Mouse (Mus musculus) intestine, embryonic 16.5 days (tissue): Measurements from ENCODE around the gene Tsfm. TPM values are rescaled to one million over a fixed set of nuclear protein-coding genes. Genes with fewer than 3 reads are reported as not detected.

Experiments
- ATAC-seq: fragments of 200-750 bp; cut with Nextera tagmentation; 2 replicates; pipeline ENCODE4 v1.8.0; 2017; ENCODE audit warnings: moderate TSS enrichment, moderate library complexity
- H3K27ac ChIP-seq: fragments of 300-500 bp; sonication (generic); 2 replicates; pipeline ENCODE4 v1.5.1; 2014; ENCODE audit warnings: mild to moderate bottlenecking, low read length
- H3K27me3 ChIP-seq: fragments of 300-500 bp; sonication (generic); replicated peaks from 2 replicates; pipeline ENCODE4 v1.6.1; 2014; ENCODE audit warnings: low read length, control low read depth, mixed read lengths; ENCODE audit not compliant: control insufficient read depth, insufficient read depth
- H3K36me3 ChIP-seq: fragments of 300-500 bp; sonication (generic); 2 replicates; pipeline ENCODE4 v1.6.1; 2014; ENCODE audit warnings: low read length, control low read depth; ENCODE audit not compliant: control insufficient read depth, insufficient read depth
- H3K4me1 ChIP-seq: fragments of 300-500 bp; sonication (generic); 2 replicates; pipeline ENCODE4 v1.6.1; 2014; ENCODE audit warnings: low read length, control low read depth, mixed read lengths; ENCODE audit not compliant: control insufficient read depth, insufficient read depth
- H3K4me2 ChIP-seq: fragments of 300-500 bp; sonication (generic); 2 replicates; pipeline ENCODE4 v1.6.1; 2014; ENCODE audit warnings: low read depth, low read length, control low read depth
- H3K4me3 ChIP-seq: fragments of 300-500 bp; sonication (generic); 2 replicates; pipeline ENCODE4 v1.5.1; 2014; ENCODE audit warnings: mild to moderate bottlenecking, low read length
- H3K9ac ChIP-seq: fragments of 300-500 bp; sonication (generic); 2 replicates; pipeline ENCODE4 v1.6.1; 2014; ENCODE audit warnings: low read depth, low read length
- H3K9me3 ChIP-seq: fragments of 300-500 bp; sonication (generic); 2 replicates; pipeline ENCODE4 v1.6.1; 2016; ENCODE audit warnings: low read length, control low read depth; ENCODE audit not compliant: control insufficient read depth
- WGBS: fragments of 180-500 bp; shearing (Covaris S2); extraction: QIAGEN DNeasy Blood & Tissue Kit; methylation state at CpG from one replicate; pipeline ENCODE4 v1.1.7; 2014; 5-methylcytosine and 5-hydroxymethylcytosine counted together
- polyA plus RNA-seq: library from polyadenylated mRNA; unstranded; fragments of >200 nt; fragmentation: Nextera tagmentation; extraction: Ambion mirVana; gene quantifications from 2 replicates; pipeline ENCODE4 v1.2.1, GENCODE M21; 2015

Gene Tsfm
- 85.7 and 100 TPM in 2 replicates for polyA plus RNA-seq

GRCm38 (mm10) chr10:127030336-127031296, at the start of gene Tsfm:
TSS of gene Tsfm (minus strand) at chr10:127030840.
- peak within 1 kb of the TSS; percentile 96 for H3K9ac ChIP-seq
- 6% methylated on average over 56 of the region's 56 CpGs for WGBS

DNA sequence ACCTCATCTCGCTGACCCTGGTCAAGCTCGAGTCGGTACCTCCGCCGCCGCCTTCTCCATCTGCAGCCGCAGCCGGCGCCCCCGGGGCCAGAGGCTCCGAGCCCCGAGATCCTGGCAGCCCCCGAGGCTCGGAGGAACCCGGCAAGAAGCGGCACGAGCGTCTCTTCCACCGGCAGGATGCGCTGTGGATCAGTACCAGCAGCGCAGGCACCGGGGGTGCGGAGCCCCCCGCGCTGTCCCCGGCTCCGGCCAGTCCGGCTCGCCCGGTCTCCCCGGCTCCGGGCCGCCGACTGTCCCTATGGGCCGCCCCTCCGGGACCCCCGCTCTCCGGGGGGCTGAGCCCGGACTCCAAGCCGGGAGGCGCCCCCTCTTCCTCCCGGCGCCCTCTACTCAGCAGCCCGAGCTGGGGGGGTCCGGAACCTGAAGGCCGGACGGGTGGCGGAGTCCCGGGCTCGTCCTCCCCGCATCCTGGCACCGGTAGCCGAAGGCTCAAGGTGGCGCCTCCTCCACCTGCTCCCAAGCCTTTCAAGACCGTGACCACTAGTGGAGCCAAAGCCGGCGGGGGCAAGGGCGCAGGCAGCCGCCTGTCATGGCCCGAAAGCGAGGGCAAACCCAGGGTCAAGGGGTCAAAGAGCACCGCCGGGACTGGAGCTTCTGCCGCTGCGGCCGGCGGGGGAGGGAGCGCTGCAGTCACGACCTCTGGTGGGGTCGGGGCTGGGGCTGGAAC, 49.2 kb upstream of the Tsfm start:
- peak overlapping the region; percentile 61 for H3K9ac ChIP-seq
- peak overlapping the region; percentile 51 for H3K4me3 ChIP-seq
- H3K9me3 ChIP-seq: no peaks in the 10 kb centered on the region
- WGBS: 3% methylated on average over 67 of the region's 70 CpGs
- peaks cover 67% of the 10 kb centered on the region for H3K27me3 ChIP-seq
- peaks cover 40% of the 10 kb centered on the region for H3K4me1 ChIP-seq
- peak overlapping the region; percentile 77 for H3K4me2 ChIP-seq
- H3K27ac ChIP-seq: no peak overlapping the region
- H3K36me3 ChIP-seq: no peaks in the 10 kb centered on the region
- ATAC-seq: no peak

More at GRCm38 (mm10) chr10:127030336-127031296, at the start of gene Tsfm:
- peak within 1 kb of the TSS; percentile 74 for H3K27ac ChIP-seq
- H3K4me2 ChIP-seq: peak within 1 kb of the TSS; percentile 89
- no peaks in the 10 kb centered on the region for H3K27me3 ChIP-seq
- H3K9me3 ChIP-seq: no peaks in the 10 kb centered on the region
- peak within 1 kb of the TSS; percentile 94 for H3K4me3 ChIP-seq
- ATAC-seq: peak; percentile 94
- H3K4me1 ChIP-seq: peaks cover 5% of the 10 kb centered on the region; the same call in 1 of the 2 replicates
- H3K36me3 ChIP-seq: peaks cover 2% of the 10 kb centered on the region

DNA sequence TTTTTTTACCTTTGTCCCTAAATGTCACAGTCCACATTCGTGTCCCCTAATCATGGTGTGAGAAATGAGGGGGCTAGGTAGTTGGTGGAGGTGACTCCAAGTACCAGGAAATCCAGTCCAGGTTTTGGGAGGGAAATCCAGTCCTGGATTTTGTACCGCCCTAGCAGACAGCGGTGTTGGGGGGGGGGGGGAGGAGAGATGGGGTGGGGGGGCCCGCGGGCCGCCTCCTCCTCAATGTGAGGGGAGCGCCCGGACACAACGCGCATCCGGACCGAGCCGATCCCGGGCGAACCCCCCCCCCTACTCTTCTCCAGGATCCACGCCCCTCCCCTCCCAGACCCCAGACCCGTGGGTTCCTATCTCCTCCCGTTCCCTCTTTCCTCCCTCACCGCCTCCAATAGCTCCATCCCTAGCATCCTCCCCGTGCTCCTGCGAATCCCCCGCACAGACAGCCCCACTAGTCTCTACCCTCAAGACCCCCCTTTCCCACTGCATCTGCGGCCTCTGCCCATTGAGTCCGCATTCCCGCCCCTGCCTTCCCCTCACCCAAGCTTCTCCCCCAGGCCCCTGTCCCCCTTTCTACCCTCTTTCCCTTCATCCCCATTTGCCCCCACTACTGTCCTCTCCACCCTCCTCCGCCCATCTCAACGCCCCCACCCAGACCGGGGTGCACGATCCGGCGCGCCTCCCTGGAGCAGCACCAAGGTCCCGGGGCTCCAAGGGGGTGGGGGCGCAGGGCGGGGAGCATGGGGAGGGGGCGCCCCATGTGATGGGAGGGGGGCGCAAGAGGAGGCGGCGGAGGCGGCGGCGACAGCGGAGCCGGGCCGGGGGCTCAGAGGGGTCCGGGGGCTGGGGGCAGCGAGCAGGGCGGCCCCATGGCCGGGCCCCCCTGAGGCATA, 48.3 kb upstream of the Tsfm start:
- peaks cover 40% of the 10 kb centered on the region for H3K4me1 ChIP-seq
- 1% methylated on average over 46 of the region's 49 CpGs for WGBS
- H3K27ac ChIP-seq: no peak overlapping the region
- H3K27me3 ChIP-seq: peaks cover 62% of the 10 kb centered on the region
- no peaks in the 10 kb centered on the region for H3K36me3 ChIP-seq
- H3K9ac ChIP-seq: peak overlapping the region; percentile 61
- H3K4me2 ChIP-seq: peak overlapping the region; percentile 77
- H3K4me3 ChIP-seq: peak overlapping the region; percentile 51
- H3K9me3 ChIP-seq: no peaks in the 10 kb centered on the region
- ATAC-seq: peak; percentile 28

DNA sequence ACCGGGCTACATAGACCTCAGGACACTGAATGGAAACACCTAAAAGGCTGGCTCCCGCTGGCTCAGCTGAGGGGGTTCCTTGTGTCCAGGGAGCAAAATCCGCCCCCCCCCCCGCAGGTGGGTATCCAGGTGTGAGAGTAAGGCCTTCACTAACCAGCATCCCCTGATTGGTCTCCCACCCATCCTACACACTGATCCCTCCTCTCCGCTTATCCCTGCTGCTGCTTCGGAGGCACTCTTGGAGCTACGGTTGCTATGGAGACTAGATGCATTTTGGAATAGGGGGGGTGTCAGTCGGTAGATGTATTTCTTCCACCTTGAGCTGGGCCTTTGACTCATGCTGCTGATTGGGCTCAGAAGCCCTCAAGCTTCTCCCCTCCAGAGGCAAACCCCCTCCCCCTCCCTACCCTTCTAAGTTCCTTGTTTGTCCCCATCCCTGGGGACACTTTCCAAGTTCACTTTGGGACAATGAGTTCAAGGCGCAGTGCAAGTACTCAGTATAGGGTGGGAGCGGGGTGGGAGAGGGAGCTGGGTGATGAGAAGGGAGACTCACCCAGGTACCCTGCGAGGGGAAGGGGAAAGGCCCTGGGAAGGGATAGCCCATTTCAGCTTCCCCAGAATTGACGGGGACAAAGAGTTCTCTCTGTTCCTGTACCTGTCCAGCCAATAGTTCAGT, 47.5 kb upstream of the Tsfm start:
- Histone ChIP-seq H3K27ac (no peak overlapping the region), H3K4me2 (peak overlapping the region; percentile 77), H3K4me1 (peaks cover 40% of the 10 kb centered on the region), H3K4me3 (peak overlapping the region; percentile 51), H3K27me3 (peaks cover 59% of the 10 kb centered on the region), H3K36me3 (no peaks in the 10 kb centered on the region), H3K9ac (no peak overlapping the region), H3K9me3 (no peaks in the 10 kb centered on the region)
- no peak for ATAC-seq
- WGBS: 4% methylated on average over 12 of the region's 12 CpGs

- H3K9me3 ChIP-seq: no peaks in the 10 kb centered on the region
- peaks cover 56% of the 10 kb centered on the region for H3K27me3 ChIP-seq
- no peak for ATAC-seq
- no peak overlapping the region for H3K4me2 ChIP-seq
- H3K4me3 ChIP-seq: no peak overlapping the region
- 8% methylated on average over 10 of the region's 10 CpGs for WGBS
- H3K27ac ChIP-seq: no peak overlapping the region
- H3K9ac ChIP-seq: no peak overlapping the region
- H3K36me3 ChIP-seq: no peaks in the 10 kb centered on the region
- H3K4me1 ChIP-seq: peaks cover 40% of the 10 kb centered on the region
Observed at GRCm38 (mm10) chr10:127077515-127077914, 46.9 kb upstream of the Tsfm start.

GRCm38 (mm10) chr10:127076082-127076481, 45.4 kb upstream of the Tsfm start:
- Histone ChIP-seq H3K36me3 (no peaks in the 10 kb centered on the region), H3K4me1 (peaks cover 33% of the 10 kb centered on the region), H3K9ac (no peak overlapping the region), H3K4me3 (no peak overlapping the region), H3K4me2 (no peak overlapping the region), H3K27me3 (peaks cover 44% of the 10 kb centered on the region), H3K9me3 (no peaks in the 10 kb centered on the region), H3K27ac (no peak overlapping the region)
- WGBS: 33% methylated on average over 4 of the region's 4 CpGs
- ATAC-seq: no peak

DNA sequence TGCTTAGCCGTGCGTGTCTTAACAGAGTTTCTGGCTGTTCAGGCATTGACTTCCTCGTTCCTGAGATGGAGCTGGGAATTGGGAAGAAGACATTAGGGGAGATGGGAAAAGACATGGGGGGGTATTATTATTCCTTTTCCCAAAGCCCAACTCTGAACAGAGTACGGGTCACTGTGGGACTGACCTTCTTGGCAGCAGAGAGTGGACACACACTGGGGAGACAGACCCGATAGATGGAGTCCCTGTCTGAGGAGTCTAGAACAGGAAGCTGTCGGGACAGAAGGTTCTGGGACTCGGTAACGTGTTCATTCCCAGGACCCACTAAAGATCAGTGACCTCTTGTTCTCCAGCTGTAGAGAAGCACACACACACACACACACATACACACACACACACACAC, 45.0 kb upstream of the Tsfm start:
- ATAC-seq: no peak
- Histone ChIP-seq H3K4me2 (no peak overlapping the region), H3K36me3 (no peaks in the 10 kb centered on the region), H3K9ac (no peak overlapping the region), H3K27ac (no peak overlapping the region), H3K9me3 (no peaks in the 10 kb centered on the region), H3K4me1 (peaks cover 32% of the 10 kb centered on the region), H3K27me3 (peaks cover 40% of the 10 kb centered on the region), H3K4me3 (no peak overlapping the region)
- 68% methylated on average over 8 of the region's 8 CpGs for WGBS

GRCm38 (mm10) chr10:127075080-127075479, 44.4 kb upstream of the Tsfm start, which contains the start of gene Agap2:
TSS of gene Agap2 (plus strand) at chr10:127075284.
- ATAC-seq: no peak
- H3K36me3 ChIP-seq: no peaks in the 10 kb centered on the region
- no peak within 1 kb of the TSS for H3K4me2 ChIP-seq
- H3K27ac ChIP-seq: no peak within 1 kb of the TSS
- H3K4me3 ChIP-seq: no peak within 1 kb of the TSS
- no peak within 1 kb of the TSS for H3K9ac ChIP-seq
- H3K9me3 ChIP-seq: no peaks in the 10 kb centered on the region
- WGBS: 59% methylated on average over 9 of the region's 9 CpGs
- peaks cover 34% of the 10 kb centered on the region for H3K27me3 ChIP-seq
- H3K4me1 ChIP-seq: peaks cover 27% of the 10 kb centered on the region
